Mouse (Mus musculus) spleen, adult 18-20 months (tissue): Measurements from ENCODE around the gene Akr1a1.

ENCODE experiments used
- DNase-seq, 2 experiments: peaks; one replicate each; pipeline ENCODE4 v3.0.0; 2022; ENCODE audit warnings: mixed read lengths in 2 of 2

Akr1a1 gene

DNA sequence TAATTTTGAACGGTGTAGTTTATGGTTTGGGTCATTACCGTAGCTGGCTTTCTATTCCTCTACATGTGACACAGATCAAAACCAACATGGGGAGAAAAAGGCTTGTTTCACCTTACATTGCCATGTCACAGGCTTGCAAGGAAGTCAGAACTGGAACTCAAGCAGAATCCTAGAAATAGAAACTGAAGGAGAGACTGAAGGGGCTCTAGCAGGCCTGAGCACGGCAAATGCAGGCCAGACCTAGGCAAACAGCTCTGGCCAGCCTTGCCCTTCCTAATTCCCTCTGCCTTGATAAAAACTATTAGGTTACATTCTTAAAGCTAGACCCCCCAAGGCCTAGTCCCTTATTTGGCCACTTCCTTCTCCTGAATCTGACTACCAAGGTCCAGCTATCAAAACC is 4.2 kb upstream of the Akr1a1 start:
- no peak for DNase-seq

DNA sequence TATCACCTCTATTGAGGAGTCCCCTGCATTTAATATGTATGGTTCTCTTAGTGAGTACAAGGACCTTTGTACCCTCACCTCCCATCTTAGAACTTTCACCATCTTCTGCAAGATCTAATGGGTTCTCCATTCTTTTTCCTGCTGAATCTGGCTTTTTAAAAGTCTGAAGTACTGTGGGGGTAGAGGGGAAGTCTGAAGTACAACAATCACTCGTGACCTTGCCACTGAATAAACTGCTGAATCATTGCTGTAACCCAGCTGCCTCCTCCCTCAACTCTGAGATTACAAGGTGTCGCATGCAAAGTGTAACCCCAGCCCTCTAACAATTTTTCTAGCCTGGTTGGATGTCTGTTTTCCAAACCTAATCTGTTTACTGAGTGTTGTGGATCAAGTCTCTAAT is 3.6 kb upstream of the Akr1a1 start:
- DNase-seq: no peak

DNA sequence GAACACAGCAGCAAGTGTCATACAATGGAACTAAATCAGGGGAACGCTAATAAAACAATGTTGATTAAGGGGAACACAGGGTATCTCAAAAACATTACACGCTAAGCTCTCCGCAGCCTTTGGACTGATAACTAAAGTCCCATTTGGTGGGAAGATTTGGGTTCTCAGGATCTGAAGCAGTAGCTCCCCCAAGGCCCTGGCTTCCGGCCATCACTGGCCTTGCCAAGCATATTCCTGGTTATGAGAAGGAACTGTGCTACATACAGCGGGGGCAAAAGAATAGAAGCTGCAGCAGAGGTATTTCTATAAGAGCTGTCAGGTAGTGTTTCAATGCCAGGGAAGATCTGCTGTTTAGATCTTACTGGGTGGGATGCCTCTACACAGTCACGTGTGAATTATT is 1.7 kb upstream of the Akr1a1 start:
- DNase-seq: no peak

DNA sequence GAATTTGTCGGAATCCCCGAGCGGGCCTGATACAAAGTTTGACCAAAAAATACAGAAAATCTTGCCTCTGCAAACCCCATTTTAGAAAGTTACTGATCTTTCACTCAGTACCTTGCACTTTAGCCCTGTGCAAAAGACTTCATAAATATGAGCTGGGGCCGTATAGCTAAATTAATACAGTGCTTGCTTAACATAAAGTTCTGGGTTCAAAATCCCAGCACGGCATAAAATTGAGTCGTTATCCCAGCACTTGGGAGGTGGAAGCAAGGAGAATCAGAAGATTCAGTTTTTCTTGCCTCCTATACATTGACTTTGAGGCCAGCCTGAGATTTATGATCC is 286 bp upstream of the Akr1a1 start:
- DNase-seq: no peak

DNA sequence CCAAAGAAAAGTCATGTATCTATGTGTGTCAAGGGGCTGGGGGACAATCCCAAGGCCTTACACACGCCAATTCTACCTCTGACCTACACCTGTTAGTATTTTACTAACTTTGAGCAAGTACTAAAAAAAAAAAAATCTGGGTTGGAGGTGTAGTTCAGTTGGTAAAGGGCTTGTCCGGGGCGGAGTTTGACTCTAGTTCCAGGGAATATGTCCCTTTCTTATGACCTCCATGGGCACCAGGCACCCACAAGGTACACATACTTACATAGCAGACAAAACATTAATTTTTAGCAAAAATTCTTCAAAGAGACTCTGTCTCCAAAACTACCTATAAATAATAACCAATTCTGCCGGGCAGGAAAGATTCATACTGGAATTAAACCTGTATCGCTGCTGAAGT is 1.1 kb downstream of the Akr1a1 start:
- DNase-seq: no peak

DNA sequence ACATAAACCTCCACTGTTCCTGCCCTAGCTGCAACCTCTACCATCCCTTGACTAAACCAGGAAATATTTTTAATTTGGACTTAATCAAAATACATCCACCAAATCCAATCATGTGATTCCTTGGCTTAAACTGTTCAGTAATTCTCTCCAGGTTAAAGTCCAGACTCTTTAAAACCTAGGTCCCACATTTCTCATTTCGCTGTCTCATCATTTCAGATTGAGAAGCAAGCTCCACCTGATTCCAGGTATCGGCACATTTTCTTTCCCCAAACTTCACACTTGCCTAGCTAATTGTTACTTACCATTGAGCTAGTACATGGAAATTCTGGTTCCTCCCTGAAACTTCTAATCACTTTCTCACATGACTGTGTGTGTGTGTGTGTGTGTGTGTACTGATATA is 2.1 kb downstream of the Akr1a1 start:
- DNase-seq: no peak

DNA sequence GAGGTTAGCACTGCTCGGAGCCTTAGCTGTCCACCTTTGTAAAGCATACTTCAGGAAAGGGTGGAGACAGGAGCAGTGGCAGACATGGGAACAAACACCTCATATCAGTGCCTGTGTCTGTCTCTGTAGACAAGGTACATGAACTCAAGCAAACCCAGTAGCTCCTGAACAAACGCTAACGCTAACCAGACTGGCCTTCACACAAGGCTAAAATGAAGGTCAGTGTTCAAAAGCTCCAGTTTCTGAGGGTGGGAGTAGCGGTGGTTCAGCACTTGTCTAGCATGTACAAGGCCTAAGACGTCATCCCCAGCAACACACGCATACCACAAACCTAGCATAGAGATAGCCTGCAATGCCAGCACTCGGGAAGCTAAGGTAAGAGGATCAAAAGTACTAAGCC is 5.9 kb downstream of the Akr1a1 start:
- no peak for DNase-seq

DNA sequence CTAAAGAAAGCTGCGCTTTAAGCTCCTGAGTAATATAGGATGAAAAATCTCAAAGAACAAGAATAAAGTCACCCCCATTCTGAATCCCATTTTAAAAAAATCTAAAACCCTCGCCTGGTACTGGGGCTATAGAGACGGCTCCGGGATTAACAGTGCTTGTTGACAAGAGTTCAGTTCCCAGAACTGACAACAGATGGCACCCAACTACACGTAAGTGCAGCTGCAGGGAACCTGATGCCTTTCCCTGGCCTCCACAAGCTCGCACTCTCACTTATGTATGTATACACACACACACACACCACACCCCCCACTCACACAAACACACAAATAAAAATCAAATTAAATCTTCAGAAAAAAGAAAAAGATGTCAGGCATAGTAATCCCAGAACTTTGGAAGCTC is 7.2 kb downstream of the Akr1a1 start:
- DNase-seq: peak in 1 of 2 experiments; percentile 23

DNA sequence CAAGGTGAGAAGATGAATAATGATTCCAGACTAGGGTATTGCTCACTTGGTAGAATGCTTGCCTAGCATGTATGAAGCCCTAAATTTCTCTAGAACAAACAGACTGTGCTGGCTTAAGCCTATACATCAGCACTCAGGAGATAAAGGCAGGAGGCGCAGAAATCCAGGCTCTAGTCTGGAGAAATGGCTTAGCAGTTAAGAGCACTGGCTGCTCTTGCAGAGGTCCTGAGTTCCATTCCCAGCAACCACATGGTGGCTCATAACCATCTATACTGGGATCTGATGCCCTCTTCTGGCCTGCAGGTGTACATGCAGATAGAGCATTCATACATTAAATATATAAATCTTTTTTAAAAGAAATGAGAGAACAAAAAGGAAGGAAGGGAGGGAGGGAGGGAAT is 9.4 kb downstream of the Akr1a1 start:
- DNase-seq: no peak

DNA sequence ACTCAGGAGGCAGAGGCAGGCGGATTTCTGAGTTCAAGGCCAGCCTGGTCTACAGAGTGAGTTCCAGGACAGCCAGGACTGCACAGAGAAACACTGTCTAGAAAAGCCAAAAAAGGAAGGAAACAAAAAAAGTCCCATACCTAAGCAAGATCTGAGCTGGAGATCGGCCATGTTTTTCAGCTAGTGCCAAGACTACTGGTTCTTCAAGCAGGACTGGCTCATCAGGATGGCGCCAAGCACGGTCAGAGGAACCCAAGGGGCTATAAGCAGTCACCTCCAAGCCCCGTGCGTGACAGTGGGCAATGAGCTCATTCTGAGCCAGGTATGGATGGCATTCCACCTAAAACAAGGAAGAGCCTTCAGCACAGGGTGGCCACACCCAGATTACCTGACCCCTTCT is 12.7 kb downstream of the Akr1a1 start:
- no peak for DNase-seq

DNA sequence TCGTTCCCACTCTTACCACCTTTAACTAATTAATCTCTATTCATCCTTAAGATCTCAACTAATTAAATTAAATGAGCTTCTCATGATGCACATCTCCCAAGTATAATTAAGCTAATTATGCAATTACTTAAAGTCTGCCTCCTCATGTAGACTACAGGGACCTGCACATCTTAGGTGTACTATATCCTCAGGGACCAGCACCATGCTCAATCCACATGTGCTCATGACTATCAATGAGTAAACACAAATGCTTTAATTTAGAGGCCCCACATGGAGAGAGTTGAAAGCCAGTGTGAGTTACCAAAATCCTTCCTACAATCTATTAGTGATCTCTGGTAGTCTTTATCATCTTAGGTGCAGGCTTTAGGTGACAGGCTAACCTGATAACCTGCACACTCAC is 16.3 kb downstream of the Akr1a1 start:
- DNase-seq: no peak

DNA sequence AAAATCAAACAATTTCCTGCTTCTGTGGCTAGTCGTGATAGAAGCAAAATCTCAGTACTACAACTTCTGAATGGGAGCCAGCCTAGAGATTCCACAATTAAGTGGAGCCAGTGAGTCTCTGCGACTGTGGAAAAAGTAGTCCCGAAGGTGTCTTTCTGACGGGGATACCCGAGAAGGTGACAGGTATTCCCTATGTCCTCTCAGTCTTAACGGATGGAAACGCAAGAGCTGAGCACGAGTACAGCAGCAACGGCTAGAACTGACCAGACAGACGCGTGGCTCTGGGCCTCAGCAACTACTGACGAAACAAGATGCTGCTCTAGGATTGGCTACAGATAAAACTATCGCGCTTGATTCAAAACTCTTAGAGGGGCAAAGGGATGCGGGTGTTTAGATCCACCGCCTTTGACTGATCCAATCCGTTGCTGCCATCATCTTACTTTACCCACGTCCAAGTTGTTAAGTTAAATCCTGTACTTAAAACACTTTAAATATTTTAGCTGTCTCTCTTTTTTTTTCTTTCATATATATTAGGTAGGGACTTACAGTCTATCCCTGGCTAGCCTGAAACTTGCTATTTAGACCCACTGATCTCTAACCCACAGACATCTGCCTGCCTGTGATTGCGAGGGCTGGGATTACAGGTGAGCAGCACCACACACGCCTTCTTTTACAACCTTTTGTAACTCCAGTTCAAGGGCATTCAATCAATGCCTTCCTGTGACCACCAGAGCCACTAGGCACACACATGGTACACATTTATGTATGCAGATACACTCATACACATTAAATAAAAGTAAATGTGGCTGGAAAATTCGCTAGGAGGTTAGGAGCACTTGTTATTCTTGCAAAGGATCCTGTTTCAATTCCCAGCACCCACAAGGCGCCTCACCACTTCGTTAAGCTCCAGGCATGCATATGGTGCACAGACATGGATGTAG is 23.5 kb downstream of the Akr1a1 start, which contains the start of gene Nasp:
Gene Nasp (minus strand): TSS at position 220 of the 941 bp plus-strand sequence.
- peak; percentile 64 to 69 for DNase-seq

DNA sequence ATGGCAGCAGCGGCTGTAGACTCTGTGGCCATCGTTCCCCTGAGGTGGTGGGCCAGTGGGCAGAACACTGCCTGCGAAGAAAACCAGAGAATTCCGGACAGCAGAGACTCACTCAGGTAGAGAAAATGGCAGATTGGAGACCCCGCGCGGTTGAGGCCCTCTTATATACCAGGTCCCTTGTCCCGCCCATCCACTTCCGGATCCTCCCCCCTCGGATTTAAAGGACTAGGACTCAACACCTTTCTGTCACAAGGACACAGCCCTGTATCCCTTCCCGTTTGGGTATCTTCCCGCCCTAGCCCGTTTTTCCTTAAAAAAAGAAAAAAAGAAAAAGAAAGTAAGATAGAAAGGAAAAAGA is 24.1 kb downstream of the Akr1a1 start:
- DNase-seq: peak; percentile 81 to 93

DNA sequence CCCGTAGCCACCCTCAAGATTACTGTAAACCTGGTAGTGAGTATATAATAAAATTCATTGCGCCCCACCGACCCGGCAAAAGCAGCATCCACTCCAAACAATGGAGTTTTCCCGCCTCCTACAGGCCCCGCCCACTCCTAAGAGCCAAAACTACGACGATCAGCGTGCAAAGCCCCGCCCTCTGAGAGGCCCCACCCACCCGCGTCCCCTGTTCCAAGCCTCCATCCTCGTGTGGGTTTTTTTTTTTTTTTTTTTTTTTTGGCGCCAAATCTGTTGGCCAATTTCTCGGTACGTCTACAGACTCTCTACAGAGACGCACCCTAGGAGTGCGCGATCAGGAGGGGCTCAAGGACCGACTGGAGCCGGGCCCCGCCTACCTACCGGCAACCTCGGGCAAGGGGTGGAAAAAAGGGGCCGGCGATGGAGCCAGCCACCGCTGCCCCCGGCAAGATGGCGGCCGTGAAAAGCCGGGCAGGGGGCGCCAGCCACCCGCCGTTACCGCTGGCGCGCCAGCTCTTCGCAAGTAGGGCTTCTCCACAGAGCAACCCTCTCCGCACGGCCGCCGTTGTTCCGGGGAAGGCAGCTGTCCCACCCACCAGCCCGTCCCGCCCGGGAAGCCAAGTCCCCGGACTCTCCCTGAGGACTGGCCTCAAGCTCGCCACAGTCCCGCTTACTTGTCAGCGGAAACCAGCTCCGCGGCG is 24.7 kb downstream of the Akr1a1 start:
- DNase-seq: peak; percentile 61 to 76

DNA sequence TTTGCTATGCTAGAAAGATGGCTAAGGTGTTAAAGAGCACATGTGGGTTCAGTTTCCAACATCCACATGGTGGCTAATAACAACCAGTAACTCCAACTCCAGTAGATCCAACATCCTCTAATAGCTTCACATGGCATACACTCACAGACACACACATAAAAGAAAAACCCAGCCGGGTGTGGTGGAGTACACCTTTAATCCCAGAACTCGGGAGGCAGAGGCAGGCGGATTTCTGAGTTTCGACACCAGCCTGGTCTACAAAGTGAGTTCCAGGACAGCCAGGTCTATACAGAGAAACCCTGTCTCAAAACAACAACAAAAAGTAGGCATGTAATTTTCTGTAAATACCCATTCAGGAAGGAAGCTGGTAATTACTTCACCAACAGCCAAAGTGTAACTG is 26.6 kb downstream of the Akr1a1 start:
- DNase-seq: no peak

DNA sequence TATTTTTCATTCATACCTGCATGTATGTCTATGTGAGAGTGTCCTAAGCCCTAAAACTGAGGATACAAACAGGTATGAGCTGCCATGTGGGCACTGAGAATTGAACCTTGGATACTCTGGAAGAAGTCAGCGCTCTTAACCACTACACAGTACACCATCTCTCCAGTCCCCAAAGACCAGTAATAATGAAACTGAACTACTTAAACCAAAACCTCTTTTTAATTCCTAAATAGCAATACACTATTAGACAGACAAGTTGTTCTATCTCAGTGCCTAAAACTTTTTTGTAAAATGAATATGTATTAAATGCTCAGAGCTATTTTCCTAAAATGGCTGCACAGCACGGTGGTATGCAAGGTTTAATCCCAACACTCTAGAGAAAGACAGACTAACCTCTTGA is 36.2 kb downstream of the Akr1a1 start:
- DNase-seq: no peak

DNA sequence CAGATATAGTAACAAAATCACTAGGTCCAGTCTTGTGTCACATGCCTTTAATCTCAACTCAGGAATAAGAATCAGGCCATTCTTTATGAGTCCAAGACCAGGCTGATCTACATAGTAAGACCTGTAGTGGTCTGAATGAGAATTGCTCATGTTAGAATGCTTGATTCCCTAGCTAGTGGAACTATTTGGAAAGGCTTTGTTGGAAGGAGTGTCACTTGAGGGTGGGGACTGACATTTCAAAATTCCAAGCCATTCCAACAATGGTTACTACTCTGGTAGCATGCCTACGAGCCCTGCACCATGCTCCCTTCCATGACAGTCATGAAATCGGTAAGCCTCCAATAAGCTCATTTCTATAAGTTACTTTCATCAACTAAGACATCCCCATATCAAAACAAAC is 38.9 kb downstream of the Akr1a1 start:
- DNase-seq: no peak

DNA sequence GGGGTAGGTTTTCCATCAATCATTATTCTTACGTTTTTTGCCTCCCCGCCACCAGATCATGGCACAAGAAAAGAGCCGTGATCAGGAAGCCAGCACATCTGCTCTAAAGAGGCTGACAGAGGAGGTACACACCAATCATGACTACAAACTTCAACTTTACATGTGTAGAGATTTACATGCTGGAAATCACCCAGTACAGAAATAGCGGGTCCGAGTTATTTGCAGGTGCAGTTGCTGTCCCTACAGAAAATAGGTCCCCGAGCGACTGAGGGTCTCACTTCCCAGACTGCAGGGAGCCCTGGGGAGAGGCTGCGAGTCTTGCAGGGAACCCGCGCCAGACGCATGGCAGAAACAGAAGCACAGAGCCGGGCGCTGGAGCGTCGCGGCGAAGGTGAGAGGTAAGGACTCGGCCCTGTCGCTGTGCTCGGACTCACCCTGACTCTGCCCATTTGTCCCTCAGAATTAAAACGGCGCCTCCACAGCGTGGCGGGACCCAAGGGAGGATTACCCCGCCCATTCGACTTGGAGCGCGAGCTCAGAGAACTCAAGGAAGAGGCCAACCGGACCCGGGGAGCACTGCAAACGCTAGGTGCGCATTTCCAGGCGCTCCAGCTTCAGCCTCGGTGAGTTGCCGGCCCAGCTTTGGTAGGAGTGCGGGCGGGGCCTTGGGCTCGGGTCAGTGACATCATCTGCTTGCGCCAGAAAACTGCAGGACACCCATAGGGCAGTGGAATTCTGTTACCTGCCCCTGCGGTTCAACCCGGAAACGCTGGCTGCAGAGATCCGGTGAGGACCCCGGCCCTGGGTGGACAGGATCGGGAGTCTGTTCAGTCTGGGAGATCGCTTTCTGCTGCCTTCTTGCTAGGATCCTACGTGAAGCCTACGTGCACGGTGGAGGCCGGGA is 54.2 kb downstream of the Akr1a1 start:
- DNase-seq: peak; percentile 75 to 80

DNA sequence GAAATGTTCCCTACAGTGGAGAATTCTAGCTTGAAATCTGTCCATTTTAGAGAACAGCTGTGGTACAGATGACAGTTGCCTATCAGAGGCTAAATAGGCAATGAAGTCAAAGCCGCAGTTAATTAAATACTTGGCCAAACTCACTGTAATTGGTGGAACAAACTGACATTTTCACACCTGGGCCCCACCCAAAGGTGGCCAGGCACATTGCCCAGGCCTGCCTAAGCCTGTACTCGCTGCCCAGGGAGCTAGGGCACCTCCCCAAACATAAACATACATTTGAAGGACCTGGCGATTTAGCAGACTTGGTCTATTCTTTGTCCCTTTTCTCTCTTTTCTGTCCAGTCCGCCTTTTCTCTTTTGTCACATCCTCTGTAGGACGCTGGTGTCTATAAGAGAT is 55.1 kb downstream of the Akr1a1 start, which contains the start of gene Ccdc17:
Gene Ccdc17 (plus strand): TSS at position 276 of the 400 bp plus-strand sequence.
- no peak for DNase-seq

DNA sequence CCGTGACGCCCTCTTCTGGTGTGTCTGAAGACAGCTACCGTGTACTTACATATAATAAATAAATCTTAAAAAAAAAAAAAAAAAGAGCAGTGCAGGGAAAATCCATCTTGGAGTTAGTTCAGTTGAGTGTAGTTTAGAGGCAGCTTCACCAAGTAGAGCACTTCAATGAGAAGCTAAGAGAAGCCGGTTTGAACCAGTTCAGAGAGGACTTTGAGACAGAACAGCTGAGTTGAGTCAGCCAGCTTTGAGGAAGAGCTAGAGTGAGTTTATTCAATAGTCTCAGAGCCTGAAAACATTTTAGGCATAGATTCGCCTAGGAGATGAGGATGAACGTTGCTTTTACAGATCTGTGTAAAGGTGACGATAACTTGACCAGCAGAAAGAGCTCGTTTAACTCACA is 55.7 kb downstream of the Akr1a1 start:
- DNase-seq: no peak
